Mouse (Mus musculus) liver, adult 2 months (tissue): ENCODE data around the gene Acot2. TPM values are rescaled to one million over a fixed set of nuclear protein-coding genes. Genes with fewer than 3 reads are reported as not detected.
"Not testable (repeated sequence)": the region's sequence is repeated elsewhere in the genome, so short reads cannot be mapped to it uniquely, and the experiment has no call there.

Experiments used
- DNase-seq: peaks from one replicate; pipeline ENCODE4 v3.0.0-alpha.2; 2011; ENCODE audit warnings: low read depth, low spot score; ENCODE audit errors: extremely low read depth
- H3K27ac ChIP-seq: fragments of 200-500 bp; replicated peaks from 2 replicates; pipeline ENCODE4 v1.5.1; 2012; ENCODE audit warnings: low read depth, mild to moderate bottlenecking, control low read depth, inconsistent platforms, low read length; ENCODE audit not compliant: insufficient read depth
- H3K27me3 ChIP-seq: fragments of 200-500 bp; 2 replicates; pipeline ENCODE4 v1.6.1; 2012; ENCODE audit warnings: mild to moderate bottlenecking, moderate library complexity, low read length, inconsistent platforms; ENCODE audit not compliant: control insufficient read depth, insufficient read depth
- H3K36me3 ChIP-seq: fragments of 200-500 bp; 2 replicates; pipeline ENCODE4 v1.6.1; 2012; ENCODE audit warnings: low read length, inconsistent platforms; ENCODE audit not compliant: control insufficient read depth, insufficient read depth
- H3K4me1 ChIP-seq: fragments of 200-500 bp; 2 replicates; pipeline ENCODE4 v1.6.1; 2011; ENCODE audit warnings: low read length; ENCODE audit not compliant: control insufficient read depth, insufficient read depth
- H3K4me3 ChIP-seq: fragments of 200-500 bp; 2 replicates; pipeline ENCODE4 v1.5.1; 2011; ENCODE audit warnings: low read depth, mild to moderate bottlenecking, control low read depth, low read length, moderate library complexity; ENCODE audit not compliant: insufficient read depth
- H3K79me2 ChIP-seq: fragments of 200-500 bp; 2 replicates; pipeline ENCODE4 v1.6.1; 2012; ENCODE audit warnings: inconsistent platforms, mild to moderate bottlenecking, low read length, moderate library complexity; ENCODE audit not compliant: control insufficient read depth, insufficient read depth
- H3K9ac ChIP-seq: fragments of 200-500 bp; 2 replicates; pipeline ENCODE4 v1.6.1; 2012; ENCODE audit warnings: low read depth, mild to moderate bottlenecking, control low read depth, inconsistent platforms, low read length
- CTCF ChIP-seq: fragments of 200-500 bp; IDR thresholded peaks from 2 replicates; pipeline ENCODE4 v1.5.1; 2011; ENCODE audit warnings: low read depth, low read length, control low read depth
- POLR2A ChIP-seq: fragments of 200-500 bp; IDR thresholded peaks from 2 replicates; pipeline ENCODE4 v1.6.1; 2011; ENCODE audit warnings: low read length, control low read depth; ENCODE audit not compliant: insufficient read depth; ENCODE audit errors: extremely low read depth
- WGBS: fragments of 180-500 bp; shearing (Covaris S2); methylation state at CpG from one replicate; pipeline ENCODE4 v1.1.7; 2018; 5-methylcytosine and 5-hydroxymethylcytosine counted together
- polyA plus RNA-seq: library from polyadenylated mRNA; depleted of rRNA; stranded (reverse); fragments of >200 nt; gene quantifications from 2 replicates; pipeline ENCODE4 v1.2.3, GENCODE M21; 2012
- total RNA-seq: library from RNA; depleted of rRNA; stranded (reverse); fragments of >200 nt; gene quantifications from 2 replicates; pipeline ENCODE4 v1.2.3, GENCODE M21; 2014

Acot2 gene
- total and polyA plus RNA-seq, 2 experiments = 7.9 to 11.2 TPM

GRCm38 (mm10) chr12:84011251-84012040 is 23.8 kb downstream of the Acot2 start:
- no peaks in the 10 kb centered on the region for H3K27me3 ChIP-seq
- DNase-seq = peak; percentile 94
- peaks cover 21% of the 10 kb centered on the region for H3K4me1 ChIP-seq
- H3K79me2 ChIP-seq = peaks cover 5% of the 10 kb centered on the region; the same call in 1 of the 2 replicates
- WGBS = 33% methylated on average over 12 of the region's 12 CpGs
- peaks cover 9% of the 10 kb centered on the region; the same call in 1 of the 2 replicates for H3K36me3 ChIP-seq
- no peak overlapping the region for H3K9ac ChIP-seq
- TF ChIP-seq CTCF = no peak
- TF ChIP-seq POLR2A = no peak
- H3K4me3 ChIP-seq = no peak overlapping the region
- H3K27ac ChIP-seq = no peak overlapping the region

GRCm38 (mm10) chr12:84013130-84013529 is 25.5 kb downstream of the Acot2 start:
- no peaks in the 10 kb centered on the region for H3K27me3 ChIP-seq
- no peak overlapping the region for H3K9ac ChIP-seq
- H3K4me1 ChIP-seq = peaks cover 21% of the 10 kb centered on the region
- peaks cover 5% of the 10 kb centered on the region; the same call in 1 of the 2 replicates for H3K79me2 ChIP-seq
- H3K4me3 ChIP-seq = no peak overlapping the region
- H3K36me3 ChIP-seq = peaks cover 11% of the 10 kb centered on the region; the same call in 1 of the 2 replicates
- WGBS = 55% methylated on average over 6 of the region's 6 CpGs
- H3K27ac ChIP-seq = no peak overlapping the region
- no peak for TF ChIP-seq POLR2A
- peak; percentile 33 for TF ChIP-seq CTCF
- DNase-seq = no peak

DNA sequence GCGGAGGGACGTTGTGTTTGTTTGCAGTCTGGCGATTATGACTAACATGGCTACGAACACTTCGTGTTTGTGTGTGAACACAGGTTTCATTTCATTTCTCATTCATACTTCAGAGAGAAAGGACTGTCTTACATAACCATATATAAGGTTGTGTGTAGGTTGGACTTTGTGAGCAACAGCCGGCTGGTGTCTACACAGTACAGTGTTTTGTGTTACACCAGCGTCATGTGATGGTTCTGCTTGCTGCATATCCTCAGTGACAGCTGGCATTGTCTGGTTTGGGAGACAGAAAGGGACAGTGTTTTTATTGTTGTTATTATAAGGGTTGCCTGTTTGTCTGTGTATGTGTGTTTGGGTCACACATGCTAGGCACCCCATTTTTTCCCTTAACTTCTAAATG is 26.0 kb downstream of the Acot2 start:
- 92% methylated on average over 7 of the region's 7 CpGs for WGBS

GRCm38 (mm10) chr12:84020528-84020927 is 32.9 kb downstream of the Acot2 start:
- not testable (repeated sequence) for H3K27ac ChIP-seq, H3K36me3 ChIP-seq, H3K79me2 ChIP-seq, H3K27me3 ChIP-seq, H3K4me3 ChIP-seq, H3K9ac ChIP-seq, H3K4me1 ChIP-seq
- 5% methylated on average over 7 of the region's 7 CpGs for WGBS
- DNase-seq = peak; percentile 97

More for the DNA sequence above, 26.0 kb downstream of the Acot2 start:
- no peak overlapping the region for H3K9ac ChIP-seq
- TF ChIP-seq POLR2A = no peak
- no peak for TF ChIP-seq CTCF
- no peaks in the 10 kb centered on the region for H3K27me3 ChIP-seq
- peaks cover 5% of the 10 kb centered on the region; the same call in 1 of the 2 replicates for H3K79me2 ChIP-seq
- H3K36me3 ChIP-seq = peaks cover 11% of the 10 kb centered on the region; the same call in 1 of the 2 replicates
- no peak for DNase-seq
- no peak overlapping the region for H3K27ac ChIP-seq
- no peak overlapping the region for H3K4me3 ChIP-seq
- peaks cover 17% of the 10 kb centered on the region for H3K4me1 ChIP-seq

- H3K4me3 ChIP-seq, H3K9ac ChIP-seq, H3K79me2 ChIP-seq, DNase-seq, H3K27ac ChIP-seq, H3K36me3 ChIP-seq, H3K27me3 ChIP-seq, H3K4me1 ChIP-seq: not testable (repeated sequence)
- 87% methylated on average over 4 of the region's 4 CpGs for WGBS
Measured at GRCm38 (mm10) chr12:84022266-84022665, 34.6 kb downstream of the Acot2 start.

DNA sequence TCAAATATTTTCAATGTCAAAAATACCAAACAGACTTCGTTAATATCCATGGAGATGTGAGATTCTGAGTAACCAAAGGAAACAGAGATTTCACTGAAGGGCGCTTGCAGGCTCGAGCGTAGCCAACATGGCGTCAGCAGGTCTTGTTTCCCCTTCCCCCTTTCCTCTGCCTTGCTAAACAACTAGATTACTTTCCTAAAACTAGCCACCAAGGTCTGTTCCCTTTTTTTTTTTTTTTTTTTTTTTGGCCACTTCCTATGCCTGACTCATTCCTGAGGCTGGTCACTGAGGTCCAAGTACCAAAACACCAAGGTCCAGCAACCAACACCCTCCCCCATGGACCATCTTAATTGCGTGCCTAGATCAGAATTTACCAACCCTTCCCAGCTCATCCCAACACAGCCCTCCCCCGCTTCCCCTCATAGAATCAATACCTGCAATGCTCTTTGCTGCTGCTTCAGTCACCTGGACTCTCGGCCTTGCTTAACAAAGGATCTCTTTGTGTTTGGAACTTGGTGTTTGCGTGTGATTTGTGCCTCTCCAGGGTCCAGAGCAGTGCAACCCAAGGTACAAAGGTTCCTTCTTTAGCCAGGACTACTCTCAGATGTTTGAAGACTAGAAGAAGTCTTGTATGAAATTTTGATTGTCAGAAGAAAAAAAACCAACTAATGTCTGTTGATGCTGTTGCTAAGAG is 35.5 kb downstream of the Acot2 start:
- no peaks in the 10 kb centered on the region for H3K27me3 ChIP-seq
- H3K79me2 ChIP-seq = no peaks in the 10 kb centered on the region
- no peak overlapping the region for H3K4me3 ChIP-seq
- no peak overlapping the region for H3K9ac ChIP-seq
- TF ChIP-seq CTCF (no peak), POLR2A (no peak)
- no peak overlapping the region for H3K27ac ChIP-seq
- 0 out of 2 replicates have a peak, but pooled peaks cover 6% of the 10 kb centered on the region for H3K4me1 ChIP-seq
- 56% methylated on average over 9 of the region's 9 CpGs for WGBS
- H3K36me3 ChIP-seq = no peaks in the 10 kb centered on the region
- DNase-seq = peak; percentile 56
